ENCODE assay signal across 9 mouse cellular contexts in genomic region chr7:130982371-130982770, GRCm38 (mm10). TPM values are rescaled to one million over a fixed set of nuclear protein-coding genes. Genes with fewer than 3 reads are reported as not detected.
DNase-seq lines count a peak whose midpoint lies in the region; ATAC-seq and TF ChIP-seq lines count a peak whose summit lies in the region.
"Had no signal": no experiment of that assay in that cellular context is flagged by ENCODE, and none has a peak within 500 bp of the region (broad histone marks: within the 10 kb centered on the region; RNA-seq: fewer than 3 reads in every experiment).

No protein-coding gene starts in this region.

- no peak overlapping the region for H3K27ac ChIP-seq in embryonic facial prominence, embryonic 11.5 days (replicated peaks; ENCODE audit: low read depth, low read length)
- peak overlapping the region; percentile 53 for H3K27ac ChIP-seq in limb, embryonic 10.5 days
- peak overlapping the region; percentile 30; the same call in 1 of the 2 replicates for H3K27ac ChIP-seq in stomach, postnatal 0 days (replicated peaks)
- H3K27ac ChIP-seq: midbrain, embryonic 12.5 days had no signal

- no peaks in the 10 kb centered on the region for H3K9me3 ChIP-seq in embryonic facial prominence, embryonic 11.5 days (replicated peaks; ENCODE audit: control insufficient read depth, low read length)
- no peaks in the 10 kb centered on the region for H3K9me3 ChIP-seq in limb, embryonic 10.5 days (replicated peaks)
- no peaks in the 10 kb centered on the region for H3K9me3 ChIP-seq in stomach, postnatal 0 days (ENCODE audit: control insufficient read depth, low read length)
- H3K9me3 ChIP-seq: midbrain, embryonic 12.5 days had no signal

- H3K4me3 ChIP-seq in embryonic facial prominence, embryonic 11.5 days (ENCODE audit: low read depth, low read length): no peak overlapping the region
- H3K4me3 ChIP-seq in limb, embryonic 10.5 days: no peak overlapping the region
- H3K4me3 ChIP-seq in stomach, postnatal 0 days (ENCODE audit: low read depth, low read length): no peak overlapping the region
- H3K4me3 ChIP-seq: midbrain, embryonic 12.5 days had no signal

- no peaks in the 10 kb centered on the region for H3K4me1 ChIP-seq in embryonic facial prominence, embryonic 11.5 days (ENCODE audit: control insufficient read depth, insufficient read depth, low read length)
- H3K4me1 ChIP-seq in limb, embryonic 10.5 days: peaks cover 28% of the 10 kb centered on the region
- peaks cover 5% of the 10 kb centered on the region for H3K4me1 ChIP-seq in stomach, postnatal 0 days (replicated peaks; ENCODE audit: control insufficient read depth, insufficient read depth)

- no peaks in the 10 kb centered on the region for H3K36me3 ChIP-seq in embryonic facial prominence, embryonic 11.5 days (replicated peaks; ENCODE audit: control insufficient read depth, insufficient read depth, low read depth, low read length)
- no peaks in the 10 kb centered on the region for H3K36me3 ChIP-seq in limb, embryonic 10.5 days
- H3K36me3 ChIP-seq in stomach, postnatal 0 days (ENCODE audit: control insufficient read depth, insufficient read depth, low read length): no peaks in the 10 kb centered on the region
- H3K36me3 ChIP-seq: midbrain, embryonic 12.5 days had no signal

- peak; percentile 49 for DNase-seq in kidney, adult 11 months
- DNase-seq in kidney, adult 18-20 months: no peak
- peak; percentile 47 for DNase-seq in embryonic facial prominence, embryonic 11.5 days (ENCODE audit: low spot score)
- peak; percentile 53 for DNase-seq in limb, embryonic 10.5 days (ENCODE audit: low spot score)
- peak; percentile 65 for DNase-seq in stomach, postnatal 0 days (ENCODE audit: low spot score)
- no peak for DNase-seq in right cerebral cortex, postnatal 14 days
- DNase-seq in adrenal gland, adult 2 months: no peak
- no peak for DNase-seq in cerebellum, postnatal 14 days

- H3K27me3 ChIP-seq in embryonic facial prominence, embryonic 11.5 days (ENCODE audit: control insufficient read depth, insufficient read depth, low read length): no peaks in the 10 kb centered on the region
- H3K27me3 ChIP-seq in limb, embryonic 10.5 days (ENCODE audit: low read depth, poor library complexity, severe bottlenecking): no peaks in the 10 kb centered on the region
- no peaks in the 10 kb centered on the region for H3K27me3 ChIP-seq in stomach, postnatal 0 days (ENCODE audit: control insufficient read depth, insufficient read depth, low read length)

- H3K9ac ChIP-seq in embryonic facial prominence, embryonic 11.5 days (replicated peaks; ENCODE audit: low read length): no peak overlapping the region
- H3K9ac ChIP-seq in stomach, postnatal 0 days (ENCODE audit: low read length): no peak overlapping the region
- H3K9ac ChIP-seq: midbrain, embryonic 12.5 days had no signal

- TF ChIP-seq CTCF in stomach, postnatal 0 days (IDR thresholded peaks at IDR 0.05; ENCODE audit: low read depth): no peak

- H3K4me2 ChIP-seq in embryonic facial prominence, embryonic 11.5 days (ENCODE audit: low read depth, low read length): no peak overlapping the region
- no peak overlapping the region for H3K4me2 ChIP-seq in stomach, postnatal 0 days (replicated peaks; ENCODE audit: low read depth)
- H3K4me2 ChIP-seq: midbrain, embryonic 12.5 days had no signal

- no peak for TF ChIP-seq EP300 in stomach, postnatal 0 days (optimal IDR thresholded peaks at IDR 0.05)

- peak; percentile 87 for ATAC-seq in embryonic facial prominence, embryonic 11.5 days (replicated peaks; ENCODE audit: insufficient number of reproducible peaks, low FRiP score, low TSS enrichment, low read depth)
- peak; percentile 73 for ATAC-seq in stomach, postnatal 0 days (ENCODE audit: low FRiP score, low TSS enrichment)

- 24% methylated on average over 4 of the region's 4 CpGs for WGBS in embryonic facial prominence, embryonic 11.5 days
- WGBS in limb, embryonic 10.5 days: 40% methylated on average over 4 of the region's 4 CpGs
- 21% methylated on average over 4 of the region's 4 CpGs for WGBS in stomach, postnatal 0 days

RNA-seq across cellular contexts. Expression of gene Htra1, which starts 46.5 kb away (rescaled TPM):
- 6.7 and 8.3 TPM in 2 replicates for polyA plus RNA-seq in embryonic facial prominence, embryonic 11.5 days (2014; fragmentation: Nextera tagmentation; extraction: Ambion mirVana)
- 3.0 and 5.1 TPM in 2 replicates for polyA plus RNA-seq in limb, embryonic 10.5 days (2016; fragmentation: Nextera tagmentation; extraction: Ambion mirVana)
- polyA plus RNA-seq in stomach, postnatal 0 days (2015; fragmentation: Nextera tagmentation; extraction: Ambion mirVana): 48.6 and 51.6 TPM in 2 replicates
- total RNA-seq in adrenal gland, adult 2 months (2021): 10 to 100 TPM; 34.5 to 87.0 TPM
- 90.6 and 134 TPM in 2 replicates for polyA plus RNA-seq in adrenal gland, adult 2 months (2012; rRNA removed)

RNA-seq across cellular contexts. Expression of gene Dmbt1, which starts 49.5 kb away (rescaled TPM):
- polyA plus RNA-seq in embryonic facial prominence, embryonic 11.5 days (2014; fragmentation: Nextera tagmentation; extraction: Ambion mirVana): not detected in 2 replicates
- not detected in 2 replicates for polyA plus RNA-seq in limb, embryonic 10.5 days (2016; fragmentation: Nextera tagmentation; extraction: Ambion mirVana)
- 167 and 174 TPM in 2 replicates for polyA plus RNA-seq in stomach, postnatal 0 days (2015; fragmentation: Nextera tagmentation; extraction: Ambion mirVana)
- under 1 TPM in 1 of 2 experiments, not detected in 1; 0.03 TPM for total RNA-seq in adrenal gland, adult 2 months (2021)
- 0.08 TPM in 1 of 2 replicates, not detected in the other for polyA plus RNA-seq in adrenal gland, adult 2 months (2012; rRNA removed)
- polyA plus RNA-seq: midbrain, embryonic 12.5 days had no signal

Comparison
In these comparisons a context has a peak if more than half of its experiments do, and no peak if none do; other contexts are left out.
1. DNase-seq: peak in kidney, adult 11 months (single experiment), embryonic facial prominence, embryonic 11.5 days (single experiment), limb, embryonic 10.5 days (single experiment) and stomach, postnatal 0 days (single experiment); none in kidney, adult 18-20 months (single experiment), right cerebral cortex, postnatal 14 days (single experiment), adrenal gland, adult 2 months (single experiment) and cerebellum, postnatal 14 days (0 of 2).
2. RNA of gene Dmbt1, which starts 49.5 kb away (polyA plus RNA-seq): 167 to 174 TPM in stomach, postnatal 0 days; not detected in embryonic facial prominence, embryonic 11.5 days, not detected in limb, embryonic 10.5 days and 0.08 TPM in adrenal gland, adult 2 months; every median in the first group is over 100 times any median in the second.